ENCODE assay signal across 8 mouse cellular contexts in the genomic region with DNA sequence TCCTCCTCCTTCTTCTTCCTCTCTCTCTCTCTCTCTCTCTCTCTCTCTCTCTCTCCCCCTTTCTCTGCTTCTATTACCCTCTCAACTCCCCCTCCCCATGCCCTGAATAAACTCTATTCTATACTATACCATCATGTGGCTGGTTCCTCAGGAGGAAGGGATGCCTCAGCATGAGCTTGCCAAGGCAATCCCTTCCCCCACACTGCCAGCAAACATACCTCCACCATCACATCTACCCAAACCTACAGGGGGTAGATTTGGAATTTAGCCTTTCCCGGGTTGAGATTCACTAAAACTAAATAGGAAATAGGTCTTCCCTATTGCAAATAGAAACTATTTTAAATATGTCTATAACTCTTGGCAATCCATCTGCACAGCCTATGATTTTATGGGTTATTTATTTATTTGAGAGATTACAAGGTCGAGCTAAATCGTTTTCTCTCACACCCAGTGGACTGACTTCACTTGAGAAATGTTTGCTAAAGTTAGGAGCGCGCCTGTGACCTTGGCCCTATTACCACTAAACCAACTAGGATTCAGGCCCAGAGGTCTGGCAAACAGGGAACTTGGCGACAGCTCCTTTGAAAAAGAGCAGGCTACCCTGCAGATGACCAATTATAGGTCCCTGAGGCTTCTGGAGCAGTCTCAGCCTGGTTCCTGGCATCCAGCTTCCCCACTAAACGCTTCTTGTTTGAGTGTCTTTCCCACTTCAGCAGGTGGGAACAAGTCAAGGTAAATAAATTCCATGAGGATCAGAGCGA. TPM values are rescaled to one million over a fixed set of nuclear protein-coding genes. Genes with fewer than 3 reads are reported as not detected.
DNase-seq lines count a peak whose midpoint lies in the region; ATAC-seq and TF ChIP-seq lines count a peak whose summit lies in the region.

No protein-coding gene starts in this region.

- H3K36me3 ChIP-seq in heart, embryonic 13.5 days = no peaks in the 10 kb centered on the region
- no peaks in the 10 kb centered on the region for H3K36me3 ChIP-seq in liver, adult 2 months (ENCODE audit: control insufficient read depth, insufficient read depth, low read length)
- no peaks in the 10 kb centered on the region for H3K36me3 ChIP-seq in midbrain, embryonic 14.5 days (ENCODE audit: control insufficient read depth, insufficient read depth, low read length)

- no peaks in the 10 kb centered on the region for H3K79me2 ChIP-seq in liver, adult 2 months (ENCODE audit: control insufficient read depth, insufficient read depth, low read length)

- no peak overlapping the region for H3K4me3 ChIP-seq in heart, embryonic 13.5 days
- H3K4me3 ChIP-seq in liver, adult 2 months (ENCODE audit: insufficient read depth, low read depth, low read length) = no peak overlapping the region
- H3K4me3 ChIP-seq in midbrain, embryonic 14.5 days (replicated peaks; ENCODE audit: low read depth, low read length) = no peak overlapping the region

- no peak for ATAC-seq in heart, embryonic 13.5 days (ENCODE audit: extremely low read depth, insufficient number of reproducible peaks, low FRiP score, low TSS enrichment)
- ATAC-seq in midbrain, embryonic 14.5 days (ENCODE audit: low FRiP score, low TSS enrichment) = no peak

- H3K4me1 ChIP-seq in heart, embryonic 13.5 days = peaks cover 54% of the 10 kb centered on the region
- H3K4me1 ChIP-seq in liver, adult 2 months (ENCODE audit: control insufficient read depth, insufficient read depth, low read length) = peaks cover 38% of the 10 kb centered on the region
- no peaks in the 10 kb centered on the region for H3K4me1 ChIP-seq in midbrain, embryonic 14.5 days (ENCODE audit: control insufficient read depth, insufficient read depth, low read length)

- no peak for TF ChIP-seq CTCF in liver, adult 2 months (IDR thresholded peaks at IDR 0.05; ENCODE audit: low read depth, low read length)

- WGBS in heart, embryonic 13.5 days = 13% methylated on average over 8 of the region's 8 CpGs
- WGBS in liver, adult 2 months = 10% methylated on average over 8 of the region's 8 CpGs
- 60% methylated on average over 8 of the region's 8 CpGs for WGBS in midbrain, embryonic 14.5 days

- DNase-seq in embryo, embryonic 10 days (ENCODE audit: low spot score) = peak; percentile 42
- no peak for DNase-seq in embryo, embryonic 9.5 days (ENCODE audit: extremely low spot score)
- DNase-seq in adrenal gland, postnatal 36 days = peak; percentile 71 to 77
- DNase-seq in liver, adult 2 months (ENCODE audit: extremely low read depth, low read depth, low spot score) = peak; percentile 98
- no peak for DNase-seq in midbrain, embryonic 14.5 days
- DNase-seq in right cerebral cortex, postnatal 36 days (ENCODE audit: low spot score in 2 of 2) = no peak
- DNase-seq in cerebellum, adult 8-10 months = no peak

- H3K27ac ChIP-seq in heart, embryonic 13.5 days (replicated peaks) = peak overlapping the region; percentile 93
- H3K27ac ChIP-seq in liver, adult 2 months (replicated peaks; ENCODE audit: insufficient read depth, low read depth, low read length) = peak overlapping the region; percentile 79
- no peak overlapping the region for H3K27ac ChIP-seq in midbrain, embryonic 14.5 days (replicated peaks; ENCODE audit: low read depth, low read length)

- H3K4me2 ChIP-seq in heart, embryonic 13.5 days = peak overlapping the region; percentile 40
- no peak overlapping the region for H3K4me2 ChIP-seq in midbrain, embryonic 14.5 days (ENCODE audit: low read length)

- H3K27me3 ChIP-seq in heart, embryonic 13.5 days (replicated peaks) = no peaks in the 10 kb centered on the region
- H3K27me3 ChIP-seq in liver, adult 2 months (ENCODE audit: control insufficient read depth, insufficient read depth, low read length) = no peaks in the 10 kb centered on the region
- no peaks in the 10 kb centered on the region for H3K27me3 ChIP-seq in midbrain, embryonic 14.5 days (ENCODE audit: control insufficient read depth, insufficient read depth, low read length)

- no peaks in the 10 kb centered on the region for H3K9me3 ChIP-seq in heart, embryonic 13.5 days
- H3K9me3 ChIP-seq in midbrain, embryonic 14.5 days (ENCODE audit: control insufficient read depth, low read length) = no peaks in the 10 kb centered on the region

- H3K9ac ChIP-seq in heart, embryonic 13.5 days = peak overlapping the region; percentile 63
- H3K9ac ChIP-seq in liver, adult 2 months (ENCODE audit: low read depth, low read length) = peak overlapping the region; percentile 23
- H3K9ac ChIP-seq in midbrain, embryonic 14.5 days (replicated peaks; ENCODE audit: low read length) = no peak overlapping the region

- TF ChIP-seq POLR2A in liver, adult 2 months (IDR thresholded peaks at IDR 0.05; ENCODE audit: extremely low read depth, insufficient read depth, low read length) = no peak

RNA-seq across cellular contexts. Expression of a gene that starts 17.1 kb away (rescaled TPM):
- 100 to 1,000 TPM; 192 to 197 TPM for total RNA-seq in adrenal gland, postnatal 36 days (2021)
- 21.2 and 22.6 TPM in 2 replicates for polyA plus RNA-seq in heart, embryonic 13.5 days (2015; fragmentation: Nextera tagmentation; extraction: Ambion mirVana)
- total RNA-seq in liver, adult 2 months (2014; rRNA removed) = 149 and 170 TPM in 2 replicates
- 75.3 and 80.3 TPM in 2 replicates for polyA plus RNA-seq in liver, adult 2 months (2012; rRNA removed)
- 8.5 TPM in 2 replicates for polyA plus RNA-seq in midbrain, embryonic 14.5 days (2014; fragmentation: Nextera tagmentation; extraction: Ambion mirVana)

Comparison
In these comparisons a context has a peak if more than half of its experiments do, and no peak if none do; other contexts are left out.
1. DNase-seq: peak in embryo, embryonic 10 days (single experiment), adrenal gland, postnatal 36 days (2 of 2) and liver, adult 2 months (single experiment); none in embryo, embryonic 9.5 days (single experiment), midbrain, embryonic 14.5 days (single experiment), right cerebral cortex, postnatal 36 days (0 of 2) and cerebellum, adult 8-10 months (single experiment).